Mouse (Mus musculus) kidney, postnatal 14 days (tissue): ENCODE results near the gene Ppfia1.

Experiments
- DNase-seq: peaks from one replicate; pipeline ENCODE4 v3.0.0; 2022; ENCODE audit warnings: mixed read lengths

The Ppfia1 gene

DNA sequence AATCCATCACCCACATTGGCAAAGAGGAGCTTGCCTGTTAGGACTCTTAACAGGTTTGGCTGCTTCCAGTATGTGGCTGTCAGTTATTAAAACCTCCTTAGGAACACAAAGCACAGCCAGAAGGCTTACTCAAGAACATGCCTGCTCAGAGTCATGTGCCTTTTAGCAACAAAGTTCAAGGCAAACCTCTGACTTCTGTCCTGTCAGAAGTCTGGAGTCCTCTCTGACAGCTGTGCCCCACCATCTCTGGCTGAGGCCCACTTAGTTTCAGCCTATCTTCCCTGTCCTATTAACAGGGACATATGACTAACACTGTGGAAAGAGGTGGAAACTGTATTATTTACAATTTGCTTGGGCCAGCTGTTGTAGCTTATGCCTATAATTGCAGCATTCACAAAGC lies 73.2 kb downstream of the Ppfia1 start:
- DNase-seq = no peak

DNA sequence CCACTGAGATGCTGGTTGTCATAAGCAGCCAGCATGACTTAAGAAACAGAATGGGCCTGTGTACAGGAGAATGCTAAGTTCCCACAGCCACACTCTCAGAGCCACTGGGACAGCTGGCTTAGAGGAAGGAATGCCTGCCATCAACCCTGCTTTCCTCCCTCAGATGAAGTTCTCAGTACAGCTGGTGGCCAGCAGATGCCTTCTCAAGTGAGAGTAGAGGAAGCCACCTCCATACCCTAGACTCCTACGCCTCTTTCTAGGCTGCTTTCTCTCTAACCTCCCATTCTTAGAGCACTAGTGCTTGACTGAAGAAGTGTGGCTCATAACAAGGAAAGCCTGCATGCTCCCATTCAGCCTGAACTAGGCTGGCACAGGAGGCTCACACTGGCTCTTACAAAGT lies 74.0 kb downstream of the Ppfia1 start:
- no peak for DNase-seq

DNA sequence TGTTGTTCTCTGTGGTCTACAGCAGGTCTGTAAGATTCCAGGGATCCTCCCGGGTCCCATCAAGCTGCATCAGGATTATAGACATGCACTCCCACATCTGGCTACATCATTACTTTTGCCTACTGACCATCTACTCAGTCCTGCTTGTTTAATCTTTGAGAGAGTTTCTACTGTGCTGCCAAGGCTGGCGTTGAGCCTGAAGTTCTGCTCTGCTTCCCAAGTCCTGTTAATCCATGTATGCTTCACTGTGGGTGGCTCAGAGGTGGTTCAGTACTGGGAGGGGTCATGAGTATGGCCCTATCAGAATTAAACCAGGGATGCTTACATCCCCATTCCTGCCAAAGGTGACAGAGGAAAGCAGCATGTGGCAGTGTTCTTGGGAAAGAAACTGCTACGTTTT lies 77.8 kb downstream of the Ppfia1 start:
- peak; percentile 67 for DNase-seq

DNA sequence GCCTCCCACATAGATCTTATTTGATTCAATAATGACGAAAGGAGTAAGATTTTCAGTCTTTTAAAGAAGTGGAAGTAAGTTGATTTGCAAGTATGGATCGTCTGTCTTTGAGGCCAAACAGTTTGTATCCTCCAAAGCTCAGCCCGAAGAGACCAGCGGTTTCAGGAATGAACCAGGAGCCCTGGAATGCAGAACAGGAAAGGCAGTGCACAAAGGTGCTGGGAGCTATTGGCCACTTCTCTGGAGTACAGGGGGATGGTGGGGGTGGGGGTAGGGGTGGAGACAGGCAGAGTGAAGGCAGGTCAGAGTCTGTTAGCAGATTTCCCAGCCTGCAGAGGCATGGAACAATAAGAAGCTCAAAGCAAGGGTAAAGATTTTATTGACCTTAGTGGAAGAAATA lies 80.0 kb downstream of the Ppfia1 start:
- DNase-seq = peak; percentile 47

DNA sequence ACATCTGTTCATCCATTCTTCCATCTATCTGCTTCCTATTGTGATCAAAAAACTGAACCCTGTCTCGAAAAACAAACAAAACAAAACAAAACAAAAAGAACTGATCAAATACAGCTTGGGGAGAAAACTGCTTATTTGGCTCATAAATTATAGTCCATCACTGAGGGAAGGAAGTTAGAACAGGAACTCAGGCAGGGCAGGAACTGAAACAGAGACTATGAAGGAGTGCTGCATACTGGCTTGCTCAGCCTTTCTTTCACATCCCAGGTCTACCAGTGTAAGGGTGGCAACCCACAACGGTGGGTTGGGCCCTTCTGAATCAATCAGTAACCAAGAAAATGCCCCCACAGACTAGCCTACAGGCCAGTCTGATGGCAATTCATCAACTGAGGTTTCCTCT lies 82.4 kb downstream of the Ppfia1 start:
- DNase-seq = no peak

DNA sequence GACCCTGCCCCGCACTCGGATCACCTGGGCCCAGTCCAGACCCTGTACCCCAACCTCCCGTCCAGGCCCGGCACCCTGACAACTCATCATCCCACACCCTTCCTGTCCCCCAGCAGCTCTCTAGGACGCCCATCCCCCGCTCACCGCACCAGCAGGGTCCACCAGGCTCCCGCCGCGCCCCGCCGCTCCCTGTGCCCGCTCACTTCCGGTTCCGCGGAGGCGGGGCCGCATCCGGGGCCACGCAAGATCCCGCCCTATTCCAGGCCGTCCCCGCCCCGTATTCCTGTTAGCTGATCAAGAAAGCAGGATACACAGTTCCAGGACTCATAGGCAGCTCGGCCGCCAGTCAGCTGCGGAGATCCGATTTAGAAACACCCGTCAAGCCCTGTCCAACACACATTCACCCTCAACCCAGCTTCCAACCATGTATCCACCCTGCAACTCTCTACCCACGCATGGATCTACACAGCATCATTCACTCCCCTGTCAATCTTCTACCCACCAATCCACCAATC lies 82.9 kb downstream of the Ppfia1 start, which contains the start of gene Cttn:
TSS of gene Cttn (minus strand) at position 465 of the 515 bp plus-strand sequence.
- DNase-seq = peak; percentile 94

DNA sequence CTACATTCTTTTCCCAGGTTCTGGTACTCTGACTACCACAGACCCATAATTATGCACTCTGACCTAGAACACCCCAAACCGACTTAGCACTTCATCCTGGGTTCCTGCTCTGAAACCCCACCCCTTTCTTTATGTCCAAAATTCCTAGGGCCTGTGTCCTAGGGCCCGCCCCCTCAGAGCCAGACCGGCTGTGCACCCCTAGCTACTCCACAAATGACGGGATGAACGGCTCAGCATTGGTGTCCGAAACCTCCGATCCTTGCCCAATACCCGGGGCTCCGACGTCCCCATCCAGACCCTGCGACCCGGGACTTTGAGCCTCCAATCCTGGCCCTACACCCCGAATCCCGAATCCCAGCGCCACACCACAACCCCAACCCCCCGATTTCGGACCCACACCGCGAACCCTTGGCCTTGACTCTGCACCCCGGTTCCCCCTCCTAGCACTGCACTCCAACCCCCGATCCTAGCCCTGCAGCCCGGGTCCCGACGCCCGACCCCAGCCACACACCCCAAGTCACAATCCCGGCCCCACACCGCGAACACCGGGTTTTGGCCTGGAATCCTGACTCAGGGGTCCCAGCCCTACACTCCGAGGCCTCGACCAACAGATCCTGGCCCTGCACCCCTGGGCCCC lies 83.5 kb downstream of the Ppfia1 start:
- peak; percentile 19 for DNase-seq

DNA sequence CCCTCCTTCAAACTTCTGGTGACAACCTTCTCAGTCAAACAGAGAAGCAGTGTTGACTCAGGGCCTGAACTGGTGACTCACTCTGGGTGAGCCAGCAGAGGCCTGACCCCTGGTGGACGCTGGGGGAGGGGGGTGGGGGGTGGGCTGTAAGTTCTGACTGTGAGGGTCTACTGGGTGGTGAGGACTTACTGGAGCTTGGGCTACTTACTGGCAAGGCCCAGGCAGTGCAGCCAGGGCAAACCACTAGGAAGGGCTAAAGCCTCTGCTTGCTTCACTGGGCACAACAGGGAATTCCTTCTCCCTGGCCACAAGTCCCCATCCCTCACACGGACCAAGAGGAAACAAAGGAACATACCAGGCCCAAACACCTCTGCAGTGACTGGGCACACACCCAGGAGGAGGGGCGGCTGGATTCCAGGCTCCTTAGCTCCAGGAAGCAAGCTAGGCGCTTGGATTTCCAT lies 84.3 kb downstream of the Ppfia1 start:
- DNase-seq = peak; percentile 84

DNA sequence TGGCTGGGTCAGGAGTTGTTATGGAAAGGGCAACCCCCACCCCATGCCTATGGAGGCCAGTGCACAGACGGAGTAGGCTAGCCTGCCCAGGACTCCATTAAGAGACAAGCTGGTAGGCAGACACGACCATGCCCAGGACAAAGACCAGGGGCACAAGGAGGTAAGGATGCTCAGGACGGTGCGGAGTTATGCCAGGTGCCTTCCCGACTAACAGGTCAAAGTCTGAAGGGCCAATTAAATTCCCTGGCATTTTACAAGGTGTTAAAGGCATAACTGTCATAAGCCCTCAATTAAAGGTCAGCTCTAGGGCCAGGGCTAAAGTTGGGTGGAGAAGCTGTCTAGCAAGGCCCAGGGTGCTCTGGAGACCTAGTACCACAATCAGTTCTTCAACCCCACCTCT lies 84.8 kb downstream of the Ppfia1 start:
- no peak for DNase-seq

DNA sequence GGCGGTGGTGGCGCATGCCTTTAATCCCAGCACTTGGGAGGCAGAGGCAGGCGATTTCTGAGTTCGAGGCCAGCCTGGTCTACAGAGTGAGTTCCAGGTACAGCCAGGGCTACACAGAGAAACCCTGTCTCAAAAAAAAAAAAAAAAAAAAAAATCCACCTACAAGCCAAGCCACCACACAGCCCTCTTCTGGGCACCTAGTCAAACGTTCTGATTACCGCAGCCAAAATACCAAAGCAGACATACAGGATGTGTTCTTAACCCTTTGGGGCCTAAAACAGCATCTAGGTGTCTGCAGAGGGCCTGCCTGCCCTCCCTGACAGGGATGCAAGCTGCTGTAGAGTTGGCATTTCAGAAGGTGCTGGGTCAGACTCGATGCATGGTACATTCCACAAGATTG lies 91.0 kb downstream of the Ppfia1 start:
- DNase-seq = no peak

DNA sequence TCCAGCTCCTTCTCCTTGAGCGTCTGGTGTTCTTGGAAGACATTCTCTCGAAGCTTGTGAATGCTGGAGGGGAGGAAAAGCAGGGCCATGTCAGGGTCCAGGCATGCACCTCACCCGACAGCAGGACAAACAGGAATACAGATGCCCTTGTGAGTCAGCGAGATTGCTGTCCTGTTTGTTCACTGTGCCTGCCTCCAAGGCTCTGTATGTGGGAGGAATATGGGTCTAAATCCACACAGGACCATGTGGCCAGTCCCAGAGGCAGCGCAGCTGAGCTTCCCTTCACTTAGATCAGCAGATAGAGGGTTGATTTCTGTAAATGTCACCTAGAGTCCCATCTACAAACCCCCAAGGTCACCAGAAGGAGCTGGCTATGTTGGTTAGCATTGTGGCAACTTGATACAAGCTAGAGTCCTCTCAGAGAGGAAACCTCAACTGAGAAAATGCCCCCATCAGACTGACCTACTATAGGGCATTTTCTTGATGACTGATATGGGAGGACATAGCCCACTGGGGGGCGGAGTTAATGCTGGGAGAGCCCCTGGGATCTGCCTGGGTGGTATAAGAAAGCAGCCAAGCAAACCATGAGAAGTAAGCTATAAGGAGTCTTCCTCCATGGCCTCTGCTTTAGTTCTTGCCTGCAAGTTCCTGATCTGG lies 92.2 kb downstream of the Ppfia1 start:
- DNase-seq = no peak

DNA sequence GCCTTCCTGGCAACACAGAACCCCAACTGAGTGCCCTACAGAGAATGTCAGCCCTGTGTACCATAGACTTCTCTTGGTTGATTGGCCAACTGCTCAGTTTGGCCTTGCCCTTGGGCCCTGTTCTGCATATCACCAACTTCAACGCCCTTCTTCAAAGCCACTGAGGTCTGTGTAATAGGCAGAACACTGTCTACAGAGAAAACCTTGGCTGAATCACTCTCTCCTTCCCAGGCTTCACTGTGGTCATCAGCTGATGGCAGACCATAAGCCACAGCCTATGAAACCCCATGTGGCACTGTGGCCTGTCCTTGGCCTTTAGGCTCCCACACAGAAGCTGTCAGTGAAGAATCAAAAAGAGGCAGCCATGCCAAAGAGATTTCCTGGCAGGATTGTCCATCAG lies 94.6 kb downstream of the Ppfia1 start:
- no peak for DNase-seq

DNA sequence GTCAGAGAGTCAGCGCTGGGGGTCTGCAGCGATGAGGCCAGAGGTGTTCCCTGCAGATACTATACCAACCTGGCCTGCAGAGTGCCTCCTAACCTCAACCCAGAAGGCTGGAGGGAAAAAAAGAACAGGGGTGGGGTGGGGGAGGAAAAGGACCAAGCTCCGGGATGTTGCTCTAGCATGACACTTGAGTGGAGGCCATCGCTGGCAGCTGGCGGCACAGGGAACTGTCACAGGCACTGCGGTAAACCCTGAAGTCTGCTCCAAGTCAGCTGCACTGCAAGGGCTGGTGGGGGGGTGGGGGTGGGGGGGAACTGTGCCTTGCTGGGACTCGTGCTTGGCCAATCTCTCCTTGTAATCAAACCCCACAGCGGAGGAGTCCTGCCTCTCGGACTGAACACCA lies 102.9 kb downstream of the Ppfia1 start:
- DNase-seq = no peak

GRCm38 (mm10) chr7:144449637-144450570 lies 103.6 kb downstream of the Ppfia1 start:
- peak; percentile 86 for DNase-seq

DNA sequence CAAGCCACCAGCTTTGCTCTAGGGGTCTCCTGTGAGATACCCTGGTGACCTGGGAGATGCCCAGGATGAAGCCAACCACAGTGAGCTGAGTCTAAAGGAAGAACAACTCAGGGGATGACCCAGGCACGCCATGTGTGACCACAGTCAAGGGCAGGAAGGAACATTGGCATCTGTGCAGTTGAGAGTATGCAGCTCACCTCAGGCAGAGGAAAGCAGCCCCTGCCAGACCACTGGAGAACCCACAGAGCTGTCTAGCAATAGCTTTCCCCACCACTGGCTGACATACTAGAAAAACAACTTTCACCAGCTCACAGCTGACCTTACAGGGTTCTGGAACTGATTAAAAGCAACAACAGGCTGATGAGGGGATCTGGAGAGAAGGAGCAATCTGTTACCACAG lies 105.3 kb downstream of the Ppfia1 start:
- DNase-seq = no peak

GRCm38 (mm10) chr7:144447146-144447545 lies 106.4 kb downstream of the Ppfia1 start:
- DNase-seq = no peak

GRCm38 (mm10) chr7:144444788-144445187 lies 108.7 kb downstream of the Ppfia1 start:
- DNase-seq = no peak

DNA sequence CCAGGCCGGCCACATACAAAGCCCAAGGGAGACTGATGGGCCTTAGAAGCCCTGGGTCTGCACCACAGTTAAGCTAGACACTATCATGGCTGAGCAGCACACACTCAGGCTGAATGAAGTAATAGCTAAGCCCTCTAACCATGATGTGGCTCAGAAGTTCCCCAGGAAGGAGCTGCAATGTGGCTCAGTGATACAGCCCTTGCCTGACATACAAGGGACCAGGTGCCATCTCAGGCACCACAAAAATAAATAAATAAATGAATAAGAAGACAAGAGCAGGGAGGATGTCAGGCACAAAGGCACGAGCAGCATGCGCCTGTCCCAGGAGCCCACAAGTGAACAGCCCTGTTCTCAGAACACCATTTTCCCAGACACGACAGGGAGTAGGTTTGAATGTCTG lies 111.6 kb downstream of the Ppfia1 start:
- DNase-seq = no peak

DNA sequence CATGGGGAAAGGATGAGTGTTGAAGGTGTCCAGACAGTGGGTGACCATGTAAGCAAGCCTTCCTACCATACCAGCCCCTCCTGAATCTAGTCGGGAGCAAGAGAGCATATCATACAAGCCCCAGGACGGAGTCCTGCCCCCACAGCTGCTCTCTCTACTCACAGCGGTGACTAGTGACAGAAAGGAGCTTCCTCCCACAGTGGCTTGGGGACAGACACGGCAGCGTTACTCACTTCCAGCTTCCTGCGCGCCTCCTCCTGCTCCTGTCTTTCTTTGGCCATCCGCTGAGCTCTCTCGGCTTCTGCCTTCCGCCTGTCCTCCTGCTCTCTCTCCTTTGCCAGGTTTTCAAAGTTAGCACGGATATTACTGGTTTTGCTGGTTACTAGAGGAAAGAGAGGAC lies 112.1 kb downstream of the Ppfia1 start:
- no peak for DNase-seq

DNA sequence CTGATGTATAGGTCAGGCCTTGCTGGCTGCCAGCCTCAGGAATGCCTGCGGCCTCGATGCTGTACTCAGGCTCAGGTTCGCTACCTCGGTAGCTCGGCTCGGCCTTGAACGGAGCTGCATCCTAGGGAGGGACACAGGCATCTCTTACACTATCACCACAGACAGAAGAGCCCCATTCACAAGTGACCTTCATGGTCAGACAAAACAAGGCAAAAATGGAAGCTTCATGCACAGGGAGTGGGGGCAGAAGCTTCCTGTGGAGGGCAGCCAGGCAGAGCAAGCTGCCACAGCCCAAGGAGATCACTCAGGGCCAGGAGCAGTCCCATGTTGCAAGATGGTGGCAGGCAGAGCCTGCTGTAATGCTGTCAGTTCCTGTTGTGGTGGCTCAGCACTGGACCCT lies 114.7 kb downstream of the Ppfia1 start:
- no peak for DNase-seq

- no peak for DNase-seq
Observed at GRCm38 (mm10) chr7:144432920-144433319, 120.6 kb downstream of the Ppfia1 start.

DNA sequence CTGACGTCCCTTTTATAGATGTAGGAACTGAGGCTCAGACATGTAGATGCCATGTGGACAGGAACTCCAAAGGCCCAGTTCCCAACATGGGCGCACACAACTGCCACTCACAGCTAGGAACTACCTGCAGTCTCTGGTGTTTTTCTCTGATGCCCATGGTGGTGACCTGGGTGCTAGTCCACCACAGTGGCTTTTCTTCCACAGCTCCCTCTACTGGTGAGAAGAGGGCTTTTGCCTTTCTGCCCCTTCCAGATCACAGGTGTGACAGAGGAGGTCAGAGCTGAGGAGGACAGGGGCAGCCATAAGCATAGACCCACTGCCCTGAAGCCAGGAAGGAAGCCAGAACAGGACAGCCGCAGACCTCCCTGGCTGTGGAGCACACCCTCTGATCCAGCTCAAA lies 126.1 kb downstream of the Ppfia1 start:
- no peak for DNase-seq
